Mouse (Mus musculus) CD4-positive, CD25-positive, alpha-beta regulatory T cell, adult 4 months (primary cell): ENCODE results near the gene Tasp1. TPM values are rescaled to one million over a fixed set of nuclear protein-coding genes. Genes with fewer than 3 reads are reported as not detected.

Source experiments
- polyA plus RNA-seq, 2 experiments: library from polyadenylated mRNA; unstranded; fragments of 100-300 nt; shearing (Covaris generic); gene quantifications; one replicate each; pipeline ENCODE4 v1.2.1; 2017

The Tasp1 gene
- polyA plus RNA-seq, 2 experiments from 2014 or later, result 113 to 114 TPM

Other genes starting within 250 kb of the Tasp1 start
- gene Gm17374, start 85.2 kb upstream of the Tasp1 start, polyA plus RNA-seq, result not detected
- 10 to 100 TPM; 23.9 to 34.9 TPM for gene Esf1, start 103.8 kb upstream of the Tasp1 start, polyA plus RNA-seq
- 10 to 100 TPM; 16.4 to 19.7 TPM for gene Ndufaf5, start 103.8 kb upstream of the Tasp1 start, polyA plus RNA-seq